13 mouse cellular contexts compared by ENCODE assay signal in genomic region chr3:22681999-22682648, GRCm38 (mm10).
"Had no signal": no experiment of that assay in that cellular context is flagged by ENCODE, and none has a peak within 500 bp of the region (broad histone marks: within the 10 kb centered on the region; RNA-seq: fewer than 3 reads in every experiment).

No protein-coding gene starts in this region.

- ATAC-seq: intestine, postnatal 0 days; liver, embryonic 12.5 days had no signal

- H3K4me3 ChIP-seq: limb, embryonic 15.5 days; liver, embryonic 12.5 days; neural tube, embryonic 13.5 days had no signal

- H3K27ac ChIP-seq: limb, embryonic 15.5 days; liver, embryonic 12.5 days; neural tube, embryonic 13.5 days had no signal

- H3K4me1 ChIP-seq: limb, embryonic 15.5 days; liver, embryonic 12.5 days; neural tube, embryonic 13.5 days had no signal

- H3K9ac ChIP-seq: limb, embryonic 15.5 days; liver, embryonic 12.5 days; lung, embryonic 14.5 days; neural tube, embryonic 13.5 days had no signal

- H3K4me2 ChIP-seq: limb, embryonic 15.5 days; liver, embryonic 12.5 days; lung, embryonic 14.5 days; neural tube, embryonic 13.5 days had no signal

- DNase-seq: kidney, adult 8-10 months; kidney, postnatal 25 days; layer of hippocampus, adult 9-11 months; layer of hippocampus, postnatal 36 days; lung, embryonic 14.5 days; lung, postnatal 10 days; lung, postnatal 4 days; right cerebral cortex, postnatal 14 days; thymus, postnatal 4 days had no signal

- H3K9me3 ChIP-seq: limb, embryonic 15.5 days; liver, embryonic 12.5 days; neural tube, embryonic 13.5 days had no signal

- H3K27me3 ChIP-seq: limb, embryonic 15.5 days; liver, embryonic 12.5 days; neural tube, embryonic 13.5 days had no signal

- H3K36me3 ChIP-seq: limb, embryonic 15.5 days; liver, embryonic 12.5 days; neural tube, embryonic 13.5 days had no signal
